Mouse (Mus musculus) splenic B cell, adult 2 months (primary cell): ENCODE data around the gene Map2k4.

Experiments used
- DNase-seq: peaks from one replicate; pipeline ENCODE4 v3.0.0-alpha.2; 2011; ENCODE audit warnings: low read depth, low spot score
- H3K27me3 ChIP-seq: 2 replicates; pipeline ENCODE4 v1.6.1; 2012; ENCODE audit warnings: mild to moderate bottlenecking, low read length, moderate library complexity, mixed read lengths; ENCODE audit not compliant: control insufficient read depth, poor library complexity, insufficient read depth, severe bottlenecking
- H3K36me3 ChIP-seq: 2 replicates; pipeline ENCODE4 v1.6.1; 2012; ENCODE audit warnings: mild to moderate bottlenecking, low read length, moderate library complexity, mixed read lengths; ENCODE audit not compliant: control insufficient read depth, poor library complexity, insufficient read depth, severe bottlenecking

The Map2k4 gene

GRCm38 (mm10) chr11:65640261-65640660 lies 147.8 kb downstream of the Map2k4 start:
- Histone ChIP-seq H3K27me3 (no peaks in the 10 kb centered on the region), H3K36me3 (no peaks in the 10 kb centered on the region)
- no peak for DNase-seq
